Mouse (Mus musculus) ovary, postnatal 36 days (tissue): ENCODE results near the gene Capn7.

Source experiments
- DNase-seq: peaks from one replicate; pipeline ENCODE4 v3.0.0; 2022; ENCODE audit warnings: low spot score, mixed read lengths

Gene Capn7

GRCm38 (mm10) chr14:31396428-31396827 is 60.0 kb downstream of the Capn7 start:
- DNase-seq, result no peak

DNA sequence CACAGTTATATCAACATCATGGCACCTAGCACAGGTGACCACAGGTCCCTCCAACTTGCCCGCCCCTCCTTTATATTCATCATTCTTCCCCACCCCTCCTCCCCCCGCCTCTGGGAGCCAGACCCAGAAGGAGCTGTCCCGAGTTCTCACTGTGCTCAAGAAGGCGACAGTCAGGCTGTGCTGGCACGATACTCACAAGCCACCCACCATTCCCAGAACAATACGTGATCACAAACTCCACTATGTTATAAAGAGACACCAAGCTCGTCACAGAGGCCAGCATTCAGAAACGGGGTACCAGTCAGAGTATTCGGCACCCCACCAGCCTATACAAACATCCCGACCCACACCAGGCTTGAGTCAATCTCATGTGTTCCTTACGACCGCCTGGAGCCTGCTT is 60.9 kb downstream of the Capn7 start:
- no peak for DNase-seq

- peak; percentile 54 for DNase-seq
Measured at GRCm38 (mm10) chr14:31397791-31398595, 61.6 kb downstream of the Capn7 start.

DNA sequence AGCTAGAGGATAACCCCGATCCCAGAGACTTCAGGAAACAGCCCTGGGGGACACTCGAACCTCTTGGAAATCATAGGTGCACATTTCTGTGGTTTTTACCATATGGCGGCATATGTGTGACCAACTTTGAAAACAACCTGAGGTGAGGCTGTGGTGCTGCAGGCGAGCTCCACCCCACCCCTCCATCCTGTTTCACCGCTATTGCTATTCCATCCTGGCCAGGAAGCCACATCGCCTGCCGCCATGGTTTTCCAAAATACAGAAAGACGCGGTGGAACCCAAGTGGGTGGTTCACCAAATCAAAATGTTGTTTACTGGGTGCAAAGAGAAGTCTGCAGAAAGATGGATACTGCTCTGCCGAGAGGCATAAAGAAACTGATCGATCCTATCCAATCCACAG is 62.4 kb downstream of the Capn7 start:
- no peak for DNase-seq

DNA sequence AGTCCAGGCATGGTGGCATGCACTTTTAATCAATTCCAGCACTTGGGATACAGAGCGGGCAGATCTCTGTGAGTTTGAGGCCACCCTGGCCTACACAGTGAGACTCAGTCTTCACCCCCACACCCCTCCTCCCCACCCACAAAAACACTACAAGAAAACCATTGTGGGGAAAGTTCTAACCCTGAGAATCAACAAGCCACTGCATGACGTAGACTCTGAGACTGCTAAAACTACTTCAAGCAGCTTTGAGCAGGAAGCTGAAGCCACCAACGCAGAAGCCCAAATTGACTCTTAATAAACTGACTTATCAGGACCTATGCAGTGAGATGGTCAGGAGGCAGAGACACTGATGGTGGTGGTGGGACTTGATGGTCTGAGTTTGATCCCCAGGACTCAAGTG is 62.8 kb downstream of the Capn7 start:
- DNase-seq, result no peak

- no peak for DNase-seq
Measured at GRCm38 (mm10) chr14:31400246-31400645, 63.8 kb downstream of the Capn7 start.

DNA sequence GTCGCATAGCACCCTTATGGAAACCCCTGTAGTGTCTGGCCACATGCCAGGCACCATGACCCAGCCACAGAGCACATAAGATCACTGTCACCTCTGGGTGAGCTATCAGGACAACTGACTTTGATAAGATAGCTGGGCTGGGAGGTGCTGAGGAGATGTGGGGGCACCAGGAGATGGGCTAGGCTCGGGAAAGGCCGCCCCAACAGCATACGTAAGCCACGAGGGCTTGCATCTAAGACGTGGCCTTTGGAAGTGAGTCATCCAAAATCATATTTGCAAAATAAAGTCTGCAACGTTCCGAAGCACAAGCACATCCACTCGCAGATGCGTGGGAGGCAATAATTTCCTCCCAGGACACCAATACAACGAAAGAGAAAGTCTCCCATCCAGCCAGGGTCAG is 64.5 kb downstream of the Capn7 start:
- DNase-seq, result peak; percentile 36

- no peak for DNase-seq
Measured at GRCm38 (mm10) chr14:31401918-31402427, 65.5 kb downstream of the Capn7 start.

DNA sequence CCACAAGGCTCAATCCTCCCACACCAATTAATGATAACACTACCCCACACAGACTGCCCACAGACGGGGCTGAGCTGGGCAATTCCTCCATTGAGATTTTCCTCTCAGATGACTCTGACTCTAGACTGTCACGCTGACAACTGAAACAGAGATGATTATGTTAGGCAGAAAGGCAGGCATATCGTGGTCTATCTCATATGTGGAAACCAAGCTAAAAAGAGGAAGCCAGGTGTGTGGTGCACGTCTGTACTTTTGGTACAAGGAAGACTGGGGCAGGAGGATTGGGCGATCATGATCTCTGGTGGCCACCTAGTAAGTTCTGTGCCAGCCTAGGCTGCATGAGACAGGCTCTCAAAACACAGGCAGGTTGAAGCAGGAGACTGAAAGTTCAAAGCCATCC is 66.3 kb downstream of the Capn7 start:
- no peak for DNase-seq

DNA sequence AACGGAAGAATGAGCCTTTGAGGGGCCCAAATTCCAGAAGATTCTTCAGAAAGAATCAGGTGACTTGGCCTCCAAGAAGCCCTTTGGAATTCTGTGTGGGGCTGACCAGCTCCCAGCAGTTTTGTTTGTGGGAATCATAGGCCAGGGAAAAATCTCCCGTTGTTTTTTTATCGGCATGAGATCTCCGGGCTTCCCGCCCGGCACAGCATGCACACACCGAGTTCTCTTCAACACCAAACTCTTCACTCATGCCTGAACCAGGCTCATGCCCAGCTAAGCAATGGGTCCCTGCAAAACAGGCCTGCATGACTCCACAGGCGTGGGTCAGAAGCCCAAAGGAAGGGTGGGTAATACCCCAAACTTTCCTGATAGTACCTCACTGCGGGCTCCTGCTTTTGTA is 67.1 kb downstream of the Capn7 start:
- no peak for DNase-seq

DNA sequence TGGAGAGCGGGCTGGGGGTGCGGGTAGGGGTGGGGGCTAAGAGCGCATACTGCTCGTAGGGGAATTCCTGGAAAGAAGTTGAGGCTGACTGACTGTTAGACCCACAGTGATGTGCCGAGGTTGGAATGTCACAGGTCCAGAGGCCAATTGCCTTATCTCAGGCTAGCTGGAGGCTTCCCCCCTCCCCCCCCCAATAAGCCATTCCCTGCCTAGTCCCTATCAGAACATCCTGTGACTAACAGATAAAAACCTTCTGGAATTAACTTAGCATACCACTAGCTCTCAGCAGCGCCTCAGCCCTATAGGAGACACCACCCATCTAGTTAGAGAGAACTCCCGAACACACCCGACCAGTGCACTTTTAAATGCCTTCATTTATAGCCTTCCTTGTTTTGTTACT is 67.6 kb downstream of the Capn7 start:
- DNase-seq, result no peak

DNA sequence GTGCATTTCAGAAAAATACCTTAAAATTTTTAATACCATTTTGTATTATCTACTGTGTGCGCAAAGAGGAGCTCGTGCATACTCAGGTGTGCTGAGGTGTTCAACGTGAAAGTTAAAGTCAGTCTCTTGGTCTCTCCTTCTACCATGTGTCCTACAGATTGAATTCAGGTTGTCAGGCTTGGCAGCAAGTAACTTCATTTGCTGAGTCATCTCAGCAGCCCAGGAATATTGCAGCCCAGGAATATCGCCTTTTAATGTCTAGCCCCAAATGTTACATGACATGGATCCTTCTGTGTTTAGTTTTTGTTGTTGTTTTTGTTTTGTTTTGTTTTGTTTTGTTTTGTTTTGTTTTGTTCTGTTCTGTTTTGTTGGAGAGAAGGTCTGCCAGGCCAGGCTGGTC is 68.2 kb downstream of the Capn7 start:
- no peak for DNase-seq

GRCm38 (mm10) chr14:31405652-31406051 is 69.2 kb downstream of the Capn7 start:
- DNase-seq, result no peak

- no peak for DNase-seq
Measured at GRCm38 (mm10) chr14:31406154-31406810, 69.8 kb downstream of the Capn7 start.

DNA sequence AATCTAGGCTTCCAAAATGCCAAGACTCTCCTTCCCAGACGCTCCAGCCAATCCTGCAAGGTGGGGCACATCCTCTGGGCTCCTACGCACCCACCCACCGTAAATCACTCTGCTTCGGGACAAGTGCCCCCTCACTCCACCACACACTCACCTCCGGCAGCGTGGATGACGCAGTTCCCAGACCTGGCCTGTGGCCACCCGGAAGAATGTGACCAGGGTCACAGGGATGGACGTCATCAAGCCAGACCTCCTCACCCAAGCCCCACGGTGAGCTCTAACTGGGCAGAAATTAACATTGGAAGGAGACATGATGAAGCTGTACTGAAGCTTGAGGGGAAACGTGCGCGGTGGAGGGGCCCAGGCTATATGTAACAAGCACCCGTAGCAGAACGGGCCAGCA is 70.8 kb downstream of the Capn7 start:
- DNase-seq, result peak; percentile 18

GRCm38 (mm10) chr14:31407911-31408604 is 71.6 kb downstream of the Capn7 start:
- DNase-seq, result no peak

DNA sequence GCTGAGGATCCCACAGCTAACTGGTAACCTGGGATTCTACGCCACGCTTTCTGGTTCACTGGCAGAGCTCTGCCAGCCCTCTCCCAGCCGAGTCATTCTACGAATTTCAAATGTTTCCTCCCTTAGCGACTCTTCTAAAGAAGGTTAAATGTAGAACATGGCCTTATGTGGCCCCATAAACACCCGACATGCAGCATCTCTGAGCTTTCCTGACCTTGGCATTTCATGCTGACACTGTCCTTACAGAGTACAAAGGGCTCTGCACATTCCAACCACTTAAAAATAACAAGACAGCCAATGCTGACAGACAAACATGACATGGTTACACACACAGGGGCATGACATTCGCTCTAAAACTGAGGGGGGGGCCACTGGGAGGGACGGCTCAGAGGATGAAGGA is 72.2 kb downstream of the Capn7 start:
- DNase-seq, result no peak

DNA sequence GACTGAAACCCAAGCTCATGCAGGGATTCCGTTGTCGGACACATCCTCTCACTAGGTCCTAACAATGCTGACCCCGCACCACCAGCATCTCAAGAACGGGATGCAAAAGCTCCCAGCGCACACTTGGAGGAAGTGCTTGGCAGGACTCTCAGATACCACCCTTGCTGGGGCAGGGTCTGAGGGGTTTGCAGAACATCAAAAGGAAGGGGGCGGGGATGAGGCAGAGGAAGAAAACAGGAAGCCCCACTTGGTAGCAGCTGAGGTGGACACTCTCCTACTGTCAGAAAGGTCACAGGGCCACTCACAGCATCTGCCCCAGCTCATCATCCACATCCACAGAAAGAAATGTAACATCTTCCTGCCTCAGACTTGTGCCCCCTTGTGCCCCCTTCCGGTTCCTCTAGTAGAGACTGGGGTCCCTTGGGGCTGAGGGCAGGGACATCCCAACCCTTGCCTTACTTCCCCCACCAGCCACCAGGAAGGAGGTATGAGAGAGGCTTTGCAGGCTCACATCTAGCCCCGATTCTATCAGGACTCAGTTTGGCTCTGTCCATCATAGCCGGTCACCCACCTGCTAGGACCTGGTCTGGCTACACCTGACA is 73.8 kb downstream of the Capn7 start:
- DNase-seq, result no peak

- no peak for DNase-seq
Measured at GRCm38 (mm10) chr14:31410737-31411136, 74.3 kb downstream of the Capn7 start.

DNA sequence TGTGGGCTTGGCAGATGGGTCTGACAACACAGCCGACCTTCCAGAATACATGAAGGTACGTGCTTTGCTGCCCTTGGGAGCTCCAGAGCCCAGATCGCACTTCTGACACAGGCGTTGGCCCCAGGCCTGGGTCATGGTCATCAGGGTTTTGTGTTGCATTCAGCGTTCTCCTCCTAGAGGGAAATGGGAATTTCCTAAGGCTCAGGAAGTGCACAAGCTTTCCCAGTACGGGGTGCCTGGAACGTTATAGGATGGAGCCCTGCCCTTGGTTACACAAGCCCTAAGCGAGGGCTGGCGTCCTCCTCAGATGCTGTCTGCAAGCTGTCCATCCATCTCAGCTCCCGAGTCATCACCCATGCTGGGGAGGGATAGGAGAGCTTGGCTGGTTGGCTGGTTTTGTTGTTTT is 76.2 kb downstream of the Capn7 start:
- DNase-seq, result no peak

DNA sequence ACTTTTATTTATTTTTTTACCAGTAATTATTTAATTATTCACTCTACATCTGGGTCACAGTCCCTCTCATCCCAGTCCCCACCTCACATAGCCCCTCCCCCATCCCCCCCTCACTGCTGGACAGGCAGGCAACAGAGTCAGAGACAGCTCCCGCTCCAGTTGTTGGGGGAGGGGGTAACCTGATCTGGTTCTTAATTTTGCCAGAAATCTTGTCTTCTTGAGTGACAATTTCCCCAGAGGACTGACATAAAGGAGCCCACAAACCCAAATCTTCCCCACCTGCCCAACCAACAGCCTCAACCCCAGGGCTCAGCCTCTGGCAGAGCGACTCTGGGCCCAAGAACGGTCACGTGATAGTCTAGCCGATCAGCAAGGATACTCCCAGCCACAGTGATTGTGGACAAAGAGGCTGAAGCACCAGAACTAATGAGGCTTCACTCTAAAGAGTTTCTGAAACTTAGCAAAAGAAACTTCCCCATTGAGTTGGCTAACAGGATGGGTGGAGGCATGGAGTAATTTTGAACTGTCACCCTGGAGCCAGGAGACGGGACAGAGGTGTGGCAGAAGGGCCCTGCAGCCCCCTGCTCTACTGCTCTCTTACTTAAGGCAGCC is 77.1 kb downstream of the Capn7 start:
- DNase-seq, result no peak
